Mouse (Mus musculus) layer of hippocampus, adult 6 months (tissue): Measurements from ENCODE around the gene Gm10666. TPM values are rescaled to one million over a fixed set of nuclear protein-coding genes. Genes with fewer than 3 reads are reported as not detected.

Source experiments
- long read RNA-seq, 2 experiments: library from polyadenylated mRNA; unstranded; transcript quantifications; one replicate each; pipeline ENCODE4 v2.0.0; 2019 to 2020
- polyA plus RNA-seq: library from polyadenylated mRNA; unstranded; fragments of <200 nt; fragmentation: Nextera tagmentation; gene quantifications from 2 replicates; pipeline ENCODE4 v1.2.3, GENCODE M21; 2021

The Gm10666 gene
- polyA plus RNA-seq, result not detected in 2 replicates
- long read RNA-seq, experiment 1, result 0 reads
- long read RNA-seq, experiment 2, result 0 reads

GRCm38 (mm10) chr7:22134641-22135040, at the start of gene Gm10666:
Gene Gm10666 (minus strand): TSS chr7:22134741.

GRCm38 (mm10) chr7:22163935-22164334, 29.4 kb upstream of the Gm10666 start, which contains the start of gene Vmn1r142:
Gene Vmn1r142 (minus strand): TSS chr7:22164035.

GRCm38 (mm10) chr7:22118145-22118544, 16.4 kb downstream of the Gm10666 start, which contains the start of gene Gm16451:
Gene Gm16451 (minus strand): TSS chr7:22118245.

Other genes starting within 250 kb of the Gm10666 start
- not detected in 2 replicates for gene Gm5891, start 213.4 kb downstream of the Gm10666 start, polyA plus RNA-seq
- not detected in 2 replicates for gene Vmn1r137, start 140.2 kb downstream of the Gm10666 start, polyA plus RNA-seq
- gene Vmn1r138, start 105.8 kb downstream of the Gm10666 start, polyA plus RNA-seq, result not detected in 2 replicates
- gene Gm6176, start 78.4 kb downstream of the Gm10666 start, polyA plus RNA-seq, result not detected in 2 replicates
- not detected in 2 replicates for gene Vmn1r139, start 65.7 kb downstream of the Gm10666 start, polyA plus RNA-seq
- not detected in 2 replicates for gene Gm16451, start 16.5 kb downstream of the Gm10666 start, polyA plus RNA-seq
- not detected in 2 replicates for gene Vmn1r142, start 29.3 kb upstream of the Gm10666 start, polyA plus RNA-seq
- not detected in 2 replicates for gene Vmn1r143, start 54.6 kb upstream of the Gm10666 start, polyA plus RNA-seq
- gene Gm8653, start 66.5 kb upstream of the Gm10666 start, polyA plus RNA-seq, result not detected in 2 replicates
- not detected in 2 replicates for gene Gm8453, start 94.7 kb upstream of the Gm10666 start, polyA plus RNA-seq
- gene Gm4187, start 195.0 kb upstream of the Gm10666 start, polyA plus RNA-seq, result not detected in 2 replicates
- not detected in 2 replicates for gene Gm8660, start 236.3 kb upstream of the Gm10666 start, polyA plus RNA-seq